Mouse (Mus musculus): ENCODE results near the gene Pcbp4. TPM values are rescaled to one million over a fixed set of nuclear protein-coding genes. Genes with fewer than 3 reads are reported as not detected.

Gene Pcbp4
- polyA plus RNA-seq, 1 experiment, result 19.2 TPM

DNA sequence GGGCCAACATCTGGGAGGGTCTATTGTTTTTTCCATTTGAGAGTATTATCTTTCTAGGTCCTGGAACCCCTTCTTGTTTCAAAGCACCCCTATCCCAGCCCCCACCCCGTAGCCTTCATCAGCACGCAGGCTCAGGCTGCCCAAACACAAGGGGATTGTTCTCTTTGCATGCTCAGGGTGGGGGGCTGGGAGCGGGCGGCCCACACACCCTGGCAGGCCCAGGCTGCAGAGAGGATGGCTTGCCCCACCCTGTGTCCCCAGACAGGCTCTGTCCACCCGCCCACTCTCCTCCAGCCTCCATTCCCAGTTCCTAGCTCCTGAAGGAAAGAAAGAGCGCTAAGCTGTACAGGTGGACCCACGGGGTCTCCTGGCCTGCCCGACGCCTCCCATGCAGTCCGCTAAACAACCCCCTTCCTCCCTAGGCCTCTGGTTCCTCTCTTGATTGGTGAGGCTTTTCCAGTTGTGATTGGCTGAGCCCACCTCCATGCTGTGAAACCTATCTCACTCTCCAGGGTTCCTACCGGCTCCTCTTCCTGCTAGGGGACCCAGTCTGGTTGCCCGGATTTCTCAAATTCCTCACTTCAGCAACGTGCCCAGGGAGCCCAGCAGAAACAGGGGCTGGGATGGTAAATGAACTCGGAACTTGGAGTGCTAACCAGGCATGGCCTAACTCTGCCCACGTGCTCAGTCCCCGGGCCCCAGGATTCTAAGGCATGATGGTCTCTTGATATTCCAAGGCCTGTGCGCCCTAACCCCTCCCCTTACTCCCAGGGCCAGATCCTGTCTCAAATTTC, 2.0 kb downstream of the Pcbp4 start:
- Histone ChIP-seq H3K4me3 (replicated peaks; ENCODE audit: control insufficient read depth, low read depth, low read length) (no peak overlapping the region), H3K4me1 (ENCODE audit: control insufficient read depth, insufficient read depth, low read length) (no peaks in the 10 kb centered on the region), H3K27ac (ENCODE audit: control insufficient read depth, insufficient read depth, low read depth, low read length, poor library complexity) (no peak overlapping the region)
- 73% methylated on average over 17 of the region's 17 CpGs for WGBS
- TF ChIP-seq POLR2A (IDR thresholded peaks at IDR 0.05; ENCODE audit: borderline replicate concordance, control insufficient read depth, low read depth, low read length), result no peak
- TF ChIP-seq CTCF (IDR thresholded peaks at IDR 0.05; ENCODE audit: control insufficient read depth, insufficient read depth, low read length), result no peak

DNA sequence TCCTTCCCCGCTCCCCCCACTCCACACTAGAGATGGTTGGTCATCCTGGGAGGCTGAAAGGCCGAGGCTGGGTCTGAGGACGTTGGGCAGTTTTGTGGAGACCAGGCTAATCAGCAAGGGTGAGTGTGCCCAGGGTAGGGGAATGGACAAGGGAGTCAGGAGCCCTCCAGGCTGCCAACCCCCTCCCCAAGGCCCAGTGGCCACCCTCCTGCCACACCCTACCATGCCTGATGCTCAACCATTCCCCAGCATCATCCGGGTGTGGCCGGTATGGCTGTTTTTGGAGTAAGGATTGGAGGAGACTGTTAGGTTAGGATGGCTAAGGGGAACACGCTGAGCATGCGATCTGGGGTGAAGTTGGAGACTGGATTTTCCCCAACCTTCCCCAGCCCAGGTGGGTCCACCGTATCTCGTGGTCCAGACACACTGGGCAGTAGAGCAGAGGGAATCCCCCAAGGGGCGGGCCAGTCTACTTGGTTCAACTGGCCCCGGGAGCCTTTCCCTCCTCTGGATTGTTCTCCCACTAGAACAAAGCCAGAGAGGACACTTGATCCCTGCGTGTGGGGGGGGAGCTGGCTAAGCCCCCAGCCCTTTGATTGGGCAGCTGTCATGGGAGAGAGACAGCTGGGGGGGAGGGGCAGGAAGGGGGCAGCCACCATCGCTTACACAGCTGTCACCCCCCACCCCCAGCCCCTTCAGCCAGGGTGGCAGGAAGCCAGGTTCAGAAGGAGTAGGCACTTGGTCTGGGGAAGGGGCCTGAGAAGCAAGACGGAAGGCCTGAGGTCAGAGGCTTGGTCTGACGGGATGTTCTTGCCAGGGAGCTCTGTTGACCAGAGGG, 3.5 kb downstream of the Pcbp4 start:
- TF ChIP-seq POLR2A (IDR thresholded peaks at IDR 0.05; ENCODE audit: borderline replicate concordance, control insufficient read depth, low read depth, low read length) (no peak), CTCF (IDR thresholded peaks at IDR 0.05; ENCODE audit: control insufficient read depth, insufficient read depth, low read length) (no peak)
- Histone ChIP-seq H3K4me1 (ENCODE audit: control insufficient read depth, insufficient read depth, low read length) (no peaks in the 10 kb centered on the region), H3K27ac (ENCODE audit: control insufficient read depth, insufficient read depth, low read depth, low read length, poor library complexity) (no peak overlapping the region), H3K4me3 (replicated peaks; ENCODE audit: control insufficient read depth, low read depth, low read length) (no peak overlapping the region)
- WGBS, result 81% methylated on average over 15 of the region's 15 CpGs

DNA sequence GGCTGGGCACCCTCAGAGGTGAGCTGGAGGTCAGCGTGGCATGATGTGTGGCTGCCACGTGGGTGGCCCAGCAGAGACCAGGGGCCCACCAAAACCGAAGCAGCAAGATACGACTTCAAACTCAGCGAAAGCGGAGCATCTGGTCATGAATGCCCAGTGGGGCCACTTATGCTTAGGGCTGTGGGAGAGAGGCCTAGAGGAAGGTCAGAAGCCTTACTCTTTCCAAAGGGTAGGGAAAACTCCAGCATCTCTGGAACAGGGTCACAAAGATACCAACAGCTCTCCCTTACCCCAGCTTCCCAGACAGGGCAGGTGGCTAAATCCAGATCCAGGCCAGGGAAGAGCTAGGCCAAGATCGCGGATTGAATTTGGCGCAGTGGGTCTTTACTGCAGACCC, 4.1 kb downstream of the Pcbp4 start:
- Histone ChIP-seq H3K27ac (ENCODE audit: control insufficient read depth, insufficient read depth, low read depth, low read length, poor library complexity) (no peak overlapping the region), H3K4me1 (ENCODE audit: control insufficient read depth, insufficient read depth, low read length) (no peaks in the 10 kb centered on the region), H3K4me3 (replicated peaks; ENCODE audit: control insufficient read depth, low read depth, low read length) (no peak overlapping the region)
- no peak for TF ChIP-seq CTCF (IDR thresholded peaks at IDR 0.05; ENCODE audit: control insufficient read depth, insufficient read depth, low read length)
- no peak for TF ChIP-seq POLR2A (IDR thresholded peaks at IDR 0.05; ENCODE audit: borderline replicate concordance, control insufficient read depth, low read depth, low read length)
- WGBS, result 93% methylated on average over 9 of the region's 9 CpGs

DNA sequence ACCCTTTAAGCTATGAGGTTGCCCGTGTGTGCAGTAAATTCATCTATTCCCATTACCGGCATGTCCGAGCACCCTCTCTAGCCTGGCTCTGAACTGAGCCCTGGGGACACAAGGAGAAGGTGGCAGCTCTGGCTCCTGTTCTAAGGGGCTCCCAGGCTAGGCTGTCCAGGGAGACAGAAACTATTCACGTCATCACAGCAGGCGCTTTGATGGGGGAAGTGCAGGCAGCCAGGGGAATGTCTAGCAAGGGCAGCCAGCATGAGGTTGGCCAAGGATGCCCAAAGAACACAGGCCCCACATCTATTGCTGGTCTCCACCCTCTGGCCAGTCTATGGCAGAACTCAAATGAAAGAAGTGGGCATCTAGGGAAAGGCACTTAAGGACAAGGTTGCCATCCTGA, 4.8 kb downstream of the Pcbp4 start:
- no peak for TF ChIP-seq CTCF (IDR thresholded peaks at IDR 0.05; ENCODE audit: control insufficient read depth, insufficient read depth, low read length)
- no peak for TF ChIP-seq POLR2A (IDR thresholded peaks at IDR 0.05; ENCODE audit: borderline replicate concordance, control insufficient read depth, low read depth, low read length)
- no peak overlapping the region for H3K27ac ChIP-seq (ENCODE audit: control insufficient read depth, insufficient read depth, low read depth, low read length, poor library complexity)
- WGBS, result 77% methylated on average over 5 of the region's 5 CpGs
- H3K4me1 ChIP-seq (ENCODE audit: control insufficient read depth, insufficient read depth, low read length), result no peaks in the 10 kb centered on the region
- no peak overlapping the region for H3K4me3 ChIP-seq (replicated peaks; ENCODE audit: control insufficient read depth, low read depth, low read length)

DNA sequence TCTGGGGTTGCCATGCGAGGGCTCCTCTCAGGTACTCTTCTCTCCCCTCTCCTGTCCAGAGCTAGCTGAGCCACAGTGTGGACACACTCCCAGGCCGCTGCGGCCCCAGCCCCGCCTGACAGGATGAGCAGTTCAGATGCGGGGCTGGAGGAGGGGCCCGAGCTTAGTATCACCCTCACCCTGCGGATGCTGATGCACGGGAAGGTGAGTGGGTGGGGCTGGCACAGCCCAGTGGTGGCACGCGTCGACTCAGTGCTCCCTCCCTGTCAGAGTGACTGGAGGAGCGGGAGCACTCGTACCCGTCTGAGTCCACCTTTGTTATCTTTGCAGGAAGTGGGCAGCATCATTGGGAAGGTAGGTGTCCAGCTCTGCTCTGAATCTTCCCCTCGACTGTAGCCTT, 6.9 kb downstream of the Pcbp4 start:
- 86% methylated on average over 15 of the region's 15 CpGs for WGBS
- TF ChIP-seq CTCF (IDR thresholded peaks at IDR 0.05; ENCODE audit: control insufficient read depth, insufficient read depth, low read length) (no peak), POLR2A (IDR thresholded peaks at IDR 0.05; ENCODE audit: borderline replicate concordance, control insufficient read depth, low read depth, low read length) (no peak)
- Histone ChIP-seq H3K27ac (ENCODE audit: control insufficient read depth, insufficient read depth, low read depth, low read length, poor library complexity) (no peak overlapping the region), H3K4me3 (replicated peaks; ENCODE audit: control insufficient read depth, low read depth, low read length) (no peak overlapping the region), H3K4me1 (ENCODE audit: control insufficient read depth, insufficient read depth, low read length) (no peaks in the 10 kb centered on the region)

DNA sequence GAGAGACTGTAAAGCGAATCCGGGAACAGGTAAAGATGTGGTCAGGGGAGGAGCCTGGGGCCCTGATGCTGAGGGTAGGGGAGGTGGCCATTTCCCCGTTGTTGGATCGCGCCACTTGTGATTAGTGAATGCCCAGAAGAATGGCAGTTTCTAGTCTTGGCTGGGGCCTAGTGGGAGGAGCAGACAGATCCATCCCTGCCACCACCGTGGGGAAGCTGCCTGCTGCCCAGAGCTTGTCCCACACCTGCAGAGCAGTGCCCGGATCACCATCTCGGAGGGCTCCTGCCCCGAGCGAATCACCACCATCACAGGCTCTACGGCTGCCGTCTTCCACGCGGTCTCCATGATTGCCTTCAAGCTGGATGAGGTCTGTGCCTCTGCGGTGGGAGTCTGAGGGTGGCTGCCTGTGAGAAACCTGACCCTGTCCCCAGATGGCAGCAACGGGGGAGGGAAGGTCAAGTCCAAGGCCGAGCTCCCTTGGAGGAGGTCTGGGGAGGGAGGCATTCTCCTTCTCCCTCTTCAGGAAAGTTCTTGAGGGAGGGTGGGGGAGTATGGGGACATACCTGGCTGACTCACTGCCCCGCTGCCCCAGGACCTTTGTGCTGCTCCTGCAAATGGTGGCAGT, 7.4 kb downstream of the Pcbp4 start:
- Histone ChIP-seq H3K4me3 (replicated peaks; ENCODE audit: control insufficient read depth, low read depth, low read length) (no peak overlapping the region), H3K4me1 (ENCODE audit: control insufficient read depth, insufficient read depth, low read length) (no peaks in the 10 kb centered on the region), H3K27ac (ENCODE audit: control insufficient read depth, insufficient read depth, low read depth, low read length, poor library complexity) (no peak overlapping the region)
- 84% methylated on average over 18 of the region's 18 CpGs for WGBS
- TF ChIP-seq CTCF (IDR thresholded peaks at IDR 0.05; ENCODE audit: control insufficient read depth, insufficient read depth, low read length), result no peak
- TF ChIP-seq POLR2A (IDR thresholded peaks at IDR 0.05; ENCODE audit: borderline replicate concordance, control insufficient read depth, low read depth, low read length), result no peak

DNA sequence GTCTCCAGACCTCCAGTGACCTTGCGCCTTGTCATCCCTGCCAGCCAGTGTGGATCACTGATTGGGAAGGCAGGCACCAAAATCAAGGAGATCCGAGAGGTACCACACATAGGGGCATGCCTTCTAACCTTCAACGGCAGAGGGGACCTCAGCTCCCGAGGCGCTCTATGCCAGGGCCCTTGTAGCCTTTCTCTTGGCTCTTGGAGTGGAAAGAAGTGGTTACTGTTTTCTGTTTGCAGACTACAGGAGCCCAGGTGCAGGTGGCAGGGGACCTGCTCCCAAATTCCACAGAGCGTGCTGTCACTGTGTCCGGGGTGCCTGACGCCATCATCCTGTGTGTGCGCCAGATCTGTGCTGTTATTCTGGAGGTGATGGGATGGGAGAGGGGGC, 7.9 kb downstream of the Pcbp4 start:
- WGBS, result 91% methylated on average over 9 of the region's 9 CpGs
- H3K4me3 ChIP-seq (replicated peaks; ENCODE audit: control insufficient read depth, low read depth, low read length), result no peak overlapping the region
- no peak overlapping the region for H3K27ac ChIP-seq (ENCODE audit: control insufficient read depth, insufficient read depth, low read depth, low read length, poor library complexity)
- no peaks in the 10 kb centered on the region for H3K4me1 ChIP-seq (ENCODE audit: control insufficient read depth, insufficient read depth, low read length)
- TF ChIP-seq CTCF (IDR thresholded peaks at IDR 0.05; ENCODE audit: control insufficient read depth, insufficient read depth, low read length), result no peak
- TF ChIP-seq POLR2A (IDR thresholded peaks at IDR 0.05; ENCODE audit: borderline replicate concordance, control insufficient read depth, low read depth, low read length), result no peak
